Mouse (Mus musculus) retina, postnatal 1 day (tissue): ENCODE data around the gene Zfp385c.
A peak's percentile ranks its signal among the peaks of the same experiment; 100 is the strongest.
"Not testable (repeated sequence)": the region's sequence is repeated elsewhere in the genome, so short reads cannot be mapped to it uniquely, and the experiment has no call there.

Experiments
- DNase-seq: peaks from one replicate; pipeline ENCODE4 v3.0.0-alpha.2; 2012

The Zfp385c gene

DNA sequence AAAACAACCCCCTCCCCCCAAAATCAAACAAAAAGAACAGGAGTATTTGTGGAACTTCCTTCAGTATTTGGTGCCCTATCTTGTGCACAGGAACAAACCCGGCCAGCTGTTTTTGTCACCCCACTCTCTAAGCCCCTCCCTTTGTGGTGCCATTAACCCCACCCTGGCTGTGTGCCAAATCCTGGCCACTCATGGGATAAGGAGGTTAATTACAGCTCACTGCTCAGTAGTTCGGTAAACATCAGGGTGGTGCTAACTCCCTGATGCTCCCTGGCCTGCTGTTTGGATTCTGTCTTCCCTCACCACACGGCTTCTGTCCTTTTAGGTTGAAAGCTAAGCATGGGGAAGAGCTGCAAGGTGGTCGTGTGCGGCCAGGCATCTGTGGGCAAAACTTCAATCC lies 68.4 kb downstream of the Zfp385c start:
- peak; percentile 94 for DNase-seq

DNA sequence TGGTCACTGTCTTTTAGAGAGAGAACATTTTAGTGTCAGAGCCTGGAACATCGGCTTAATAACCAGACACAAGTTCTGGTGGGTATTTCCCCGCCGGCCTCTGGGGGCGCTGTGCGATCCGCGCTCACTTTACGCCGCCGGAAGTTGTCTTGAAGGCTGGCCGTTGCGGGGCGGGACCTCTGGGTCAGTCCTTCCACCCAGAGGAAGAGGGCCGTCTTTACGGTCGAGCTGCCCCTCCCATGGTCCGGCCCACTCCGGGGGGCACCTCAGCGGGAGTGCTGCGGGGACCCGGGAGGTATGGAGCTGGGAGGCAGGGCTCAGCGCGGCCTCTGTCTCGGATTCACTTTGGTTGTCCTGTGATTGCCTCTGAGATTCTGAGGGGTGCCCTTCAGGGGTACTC lies 69.5 kb downstream of the Zfp385c start:
- peak; percentile 98 for DNase-seq

DNA sequence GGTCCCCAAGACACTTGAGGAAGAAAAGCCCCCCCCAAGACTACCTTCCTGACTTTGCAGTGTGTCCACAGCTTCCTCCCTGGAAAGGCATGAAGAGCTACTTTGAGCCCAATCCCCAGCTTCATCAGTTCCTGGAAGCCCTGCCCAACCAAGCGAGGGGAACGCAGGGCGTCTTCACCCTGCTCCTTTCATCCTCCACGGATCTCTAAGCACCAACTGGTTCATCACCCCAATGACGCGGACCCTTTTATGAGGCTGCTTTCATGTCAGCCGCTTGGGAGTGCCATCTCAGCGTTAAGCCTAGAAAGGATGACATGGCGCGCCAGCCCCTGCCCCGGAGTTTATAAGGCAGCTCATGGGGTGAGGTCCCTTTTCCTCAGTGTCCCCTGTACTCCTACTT lies 72.3 kb downstream of the Zfp385c start, which contains the start of gene Dnajc7:
TSS of gene Dnajc7 (minus strand) at position 187 of the 400 bp plus-strand sequence.
- no peak for DNase-seq

DNA sequence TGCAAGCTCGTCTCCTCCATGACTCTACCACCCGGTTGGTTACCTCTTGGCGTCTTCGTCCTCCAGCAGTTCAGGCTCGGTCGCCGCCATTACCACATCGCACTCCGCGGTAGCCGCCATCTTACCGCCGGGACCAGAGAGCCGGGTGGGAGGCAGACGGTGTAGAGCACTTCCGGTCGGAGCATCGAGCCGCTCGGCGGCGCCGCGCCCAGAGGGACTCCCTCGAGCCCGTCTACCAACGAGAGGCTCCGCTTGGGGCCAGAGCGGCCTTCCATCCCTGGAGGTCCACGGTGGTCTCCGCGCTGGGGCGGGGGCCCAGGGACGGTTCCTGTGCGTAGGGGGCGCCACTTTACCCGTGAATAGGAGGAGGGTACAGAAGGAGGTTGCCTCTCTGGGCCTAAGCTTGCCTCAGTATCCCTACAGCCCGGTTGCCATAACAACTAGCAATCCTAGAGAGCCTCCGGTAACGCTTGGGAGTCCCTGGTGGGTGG lies 72.7 kb downstream of the Zfp385c start:
- peak; percentile 99 for DNase-seq

DNA sequence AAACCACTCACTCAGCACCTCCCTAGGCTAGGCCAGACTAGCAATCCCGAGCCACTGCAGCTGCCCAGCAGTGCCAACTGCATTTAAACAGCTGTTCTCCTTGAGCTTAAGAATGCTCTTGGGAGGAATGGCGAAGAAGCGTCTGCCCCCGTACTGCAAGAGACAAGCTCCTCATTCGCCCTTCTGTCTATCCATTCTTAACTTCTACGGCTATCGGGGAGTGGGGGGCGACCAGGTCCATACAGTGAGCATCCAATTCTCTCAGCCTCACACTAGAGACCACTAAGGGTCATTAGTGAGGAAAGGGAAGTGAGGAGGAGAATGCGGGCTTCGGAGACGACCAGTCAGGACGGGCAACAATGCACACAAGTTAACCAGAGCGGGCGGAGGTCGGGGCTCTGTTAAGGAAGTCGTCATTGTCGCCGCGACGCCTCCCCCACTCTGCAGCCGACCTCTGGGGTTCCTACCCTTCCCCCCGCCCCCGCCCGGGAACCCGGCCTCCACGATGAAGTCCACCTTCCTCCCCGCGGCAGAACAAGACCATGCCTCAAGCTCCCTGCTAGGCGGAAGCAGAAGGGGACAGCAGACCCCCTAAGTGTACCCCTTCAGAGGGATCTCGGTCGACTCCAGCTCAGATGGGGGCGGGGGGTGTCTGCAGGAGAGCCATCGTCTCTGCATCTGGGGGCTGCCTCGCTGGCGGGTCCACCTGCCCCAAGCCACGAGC lies 73.3 kb downstream of the Zfp385c start, which contains the start of gene Nkiras2:
TSS of gene Nkiras2 (plus strand) at position 484 of the 724 bp plus-strand sequence.
- peak; percentile 77 for DNase-seq

DNA sequence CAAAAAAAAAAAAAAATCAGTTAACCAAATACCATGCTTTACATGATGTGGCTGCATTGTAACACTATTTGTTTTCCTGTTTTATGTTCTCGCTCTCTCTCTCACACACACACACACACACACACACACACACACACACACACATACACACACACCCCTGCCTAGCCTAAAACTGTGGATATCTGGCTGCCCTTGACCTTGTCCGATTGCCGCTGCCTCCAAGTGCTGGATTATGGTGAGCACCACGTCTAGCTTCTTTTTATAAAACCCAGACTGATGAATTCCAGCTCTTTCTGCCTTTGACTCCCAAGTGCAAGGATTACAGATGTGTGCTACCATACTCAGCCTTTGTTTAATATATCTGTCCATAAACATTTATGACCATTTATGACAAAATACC lies 74.8 kb downstream of the Zfp385c start:
- DNase-seq, result no peak

DNA sequence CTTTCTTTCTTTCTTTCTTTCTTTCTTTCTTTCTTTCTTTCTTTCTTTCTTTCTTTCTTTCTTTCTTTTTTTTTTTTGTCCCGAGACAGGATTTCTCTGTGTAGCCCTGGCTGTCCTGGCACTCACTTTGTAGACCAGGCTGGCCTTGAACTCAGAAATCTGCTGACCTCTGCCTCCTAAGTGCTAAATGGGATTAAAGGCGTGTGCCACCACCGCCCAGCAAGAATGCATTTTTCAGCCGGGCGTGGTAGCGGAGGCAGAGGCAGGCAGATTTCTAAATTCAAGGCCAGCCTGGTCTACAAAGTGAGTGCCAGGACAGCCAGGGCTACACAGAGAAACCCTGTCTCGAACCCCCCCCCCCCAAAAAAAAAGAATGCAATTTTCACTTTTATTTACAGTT lies 75.4 kb downstream of the Zfp385c start:
- not testable (repeated sequence) for DNase-seq

DNA sequence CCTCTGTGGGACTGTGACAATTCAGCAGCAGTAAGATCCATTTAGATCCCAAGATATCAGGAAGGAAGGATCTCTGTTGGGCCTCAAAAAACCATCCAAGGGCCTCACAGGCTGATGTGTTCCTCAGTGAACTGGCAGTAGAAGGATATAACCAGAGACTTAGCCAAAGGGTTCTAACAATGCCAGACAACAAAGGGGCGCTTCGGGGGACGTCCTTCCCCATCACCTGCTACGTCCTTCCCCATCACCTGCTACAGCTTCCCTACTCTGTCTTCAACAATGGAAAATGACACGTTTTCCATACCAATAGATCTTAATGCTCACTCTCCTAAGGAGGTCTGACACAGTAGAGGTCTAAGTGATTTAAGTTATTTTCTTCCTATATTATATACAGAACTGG lies 75.9 kb downstream of the Zfp385c start:
- no peak for DNase-seq

DNA sequence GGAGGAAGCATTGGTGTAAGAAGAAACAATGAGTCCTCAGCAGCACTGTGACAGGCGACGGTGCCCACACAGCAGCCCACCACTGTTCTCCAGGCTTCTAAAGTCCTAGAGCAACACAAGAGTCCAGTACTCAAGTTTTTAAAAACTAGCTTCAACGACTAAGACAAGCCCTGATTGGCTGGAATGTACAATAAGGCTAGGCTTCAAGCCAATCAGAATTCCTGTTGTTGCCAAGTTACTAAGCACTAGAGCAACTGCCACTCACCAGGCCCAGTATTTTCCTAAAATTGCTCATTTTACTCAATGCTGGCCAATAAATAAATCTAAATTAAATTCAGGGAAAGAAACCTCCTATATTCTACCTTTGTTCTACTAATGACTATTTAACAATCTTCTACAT lies 79.0 kb downstream of the Zfp385c start:
- DNase-seq, result peak; percentile 48

DNA sequence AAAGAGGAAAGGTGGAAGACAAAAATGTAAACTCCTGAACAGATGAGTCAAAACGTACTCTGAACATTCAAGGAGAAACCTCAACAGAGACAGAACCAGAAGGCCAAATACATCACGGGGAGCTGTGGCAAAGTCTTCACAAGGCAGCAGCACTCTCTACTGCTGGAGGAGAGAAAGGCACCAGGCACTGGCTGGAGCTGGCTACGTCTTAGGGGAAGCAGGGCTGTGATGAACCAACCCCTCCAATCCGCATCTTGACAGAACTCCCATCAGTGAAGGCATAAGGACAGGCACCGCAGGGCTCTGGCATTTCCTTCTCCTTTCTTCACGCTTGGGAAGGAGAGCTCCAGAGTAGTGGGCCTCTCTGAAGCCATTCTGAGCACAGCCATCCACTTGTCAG lies 80.6 kb downstream of the Zfp385c start:
- DNase-seq, result no peak

DNA sequence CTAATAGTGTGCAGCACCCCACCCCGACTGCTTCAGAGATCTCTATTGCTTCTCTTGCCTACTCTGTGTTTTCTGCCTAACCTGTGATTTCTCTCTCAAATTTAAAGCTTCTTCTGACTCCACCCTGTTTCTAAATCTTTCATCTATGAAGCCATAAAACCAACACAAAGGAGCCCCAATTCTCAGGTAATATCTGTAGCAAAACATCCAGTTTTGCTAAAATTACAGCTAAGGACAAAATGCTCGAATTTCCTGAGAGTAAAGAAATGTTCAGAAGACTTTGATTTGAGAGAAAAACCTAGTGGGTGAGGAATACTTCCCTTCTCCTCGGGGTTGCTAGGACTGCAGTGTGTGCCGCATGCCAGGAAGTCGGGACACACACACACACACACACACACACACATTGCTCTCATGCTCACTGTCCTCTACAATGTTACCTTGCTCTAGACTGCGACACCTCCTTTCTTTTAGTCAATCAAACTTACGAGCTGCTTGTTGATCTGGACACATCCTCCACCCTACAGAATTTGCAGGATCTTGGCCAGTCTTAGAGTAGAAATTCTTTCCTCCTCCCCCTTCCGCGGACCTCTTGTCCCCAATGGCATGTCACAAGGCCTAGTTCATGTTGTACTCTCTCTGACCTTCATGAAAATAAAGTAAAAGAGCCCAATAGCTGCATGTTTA lies 82.1 kb downstream of the Zfp385c start:
- DNase-seq, result no peak

DNA sequence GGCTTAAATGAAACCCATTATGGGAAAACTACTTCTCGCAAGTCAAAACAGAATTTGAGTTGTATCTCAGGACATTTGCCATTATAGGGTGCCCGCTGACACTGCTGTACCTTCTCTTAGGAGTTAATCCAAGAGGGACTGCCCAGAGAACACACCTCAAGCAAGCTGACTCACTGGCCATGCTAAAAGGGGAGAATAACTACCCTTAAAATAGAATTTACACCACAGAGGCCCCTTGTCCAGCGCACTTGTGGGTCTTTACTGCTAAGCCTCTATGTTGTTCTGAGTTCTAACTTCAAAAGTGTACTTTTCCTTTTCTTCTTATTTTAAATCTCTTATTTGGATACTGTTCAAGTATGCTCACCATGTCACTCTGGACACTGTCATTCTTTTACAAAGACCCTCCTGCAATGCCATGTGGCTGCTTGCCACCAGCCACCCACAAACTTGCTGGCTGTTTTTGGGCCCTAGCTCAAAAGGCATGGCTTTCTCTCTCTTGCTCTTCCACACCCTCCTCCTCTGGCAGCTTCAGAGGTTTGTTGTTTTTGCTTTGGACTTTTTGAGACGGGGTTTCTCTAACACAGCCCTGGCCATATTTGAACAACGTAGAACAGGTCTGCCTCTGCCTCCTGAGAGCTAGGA lies 82.8 kb downstream of the Zfp385c start:
- DNase-seq, result no peak

DNA sequence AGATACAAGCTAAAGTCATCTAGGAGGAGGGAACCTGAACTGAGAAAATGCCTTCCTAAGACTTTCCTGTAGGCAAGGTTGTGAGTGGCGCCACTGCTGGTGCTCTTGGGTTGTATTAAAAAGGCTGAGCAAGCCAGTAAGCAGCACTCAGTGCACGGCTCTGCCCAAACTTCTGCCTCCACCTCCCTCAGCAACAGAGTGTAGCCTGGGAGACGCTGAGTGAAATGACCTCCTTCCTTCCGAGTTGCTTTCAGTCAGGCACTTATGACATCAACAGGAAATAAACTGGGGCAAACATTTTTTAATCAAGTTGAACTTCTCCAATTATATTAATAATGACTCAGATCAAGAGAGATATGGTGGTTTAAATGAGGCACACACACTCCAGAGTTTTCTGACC lies 83.5 kb downstream of the Zfp385c start:
- no peak for DNase-seq

DNA sequence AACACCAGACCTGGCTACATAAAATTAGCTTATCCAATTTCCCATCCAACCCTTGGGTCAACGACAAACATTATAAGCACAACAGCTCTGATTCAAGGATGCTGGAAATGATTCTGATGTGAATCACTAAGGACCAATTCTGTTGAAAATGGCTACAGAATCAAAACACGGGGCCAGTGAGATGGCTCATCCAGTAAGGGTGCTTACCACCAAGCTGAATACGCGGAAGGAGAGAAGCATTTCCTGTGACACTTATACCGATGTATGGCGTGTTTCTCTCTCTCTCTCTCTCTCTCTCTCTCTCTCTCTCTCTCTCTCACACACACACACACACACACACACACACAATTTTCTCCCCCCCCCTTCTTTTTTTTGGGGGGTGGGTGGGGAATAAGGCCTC lies 85.1 kb downstream of the Zfp385c start:
- DNase-seq, result no peak

DNA sequence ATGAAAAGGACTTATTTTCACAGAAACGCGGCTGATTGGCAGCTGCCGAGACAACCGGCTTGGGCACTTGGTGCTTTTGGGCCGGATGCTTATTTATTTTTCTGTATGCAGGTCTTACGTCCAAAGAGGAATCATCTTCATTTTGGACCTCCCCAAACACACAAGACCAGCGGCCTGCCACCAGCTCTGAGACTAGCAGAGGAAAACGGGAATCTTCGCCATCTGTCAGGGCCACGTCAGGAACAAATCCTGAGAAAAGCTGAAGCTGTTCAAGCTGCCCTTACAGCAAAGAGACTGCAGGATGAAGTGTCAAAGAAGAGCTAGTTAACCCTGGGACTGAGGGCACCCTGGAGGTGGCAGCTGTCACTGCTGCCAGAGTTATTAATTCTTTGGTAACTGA lies 86.8 kb downstream of the Zfp385c start:
- DNase-seq, result peak; percentile 45

DNA sequence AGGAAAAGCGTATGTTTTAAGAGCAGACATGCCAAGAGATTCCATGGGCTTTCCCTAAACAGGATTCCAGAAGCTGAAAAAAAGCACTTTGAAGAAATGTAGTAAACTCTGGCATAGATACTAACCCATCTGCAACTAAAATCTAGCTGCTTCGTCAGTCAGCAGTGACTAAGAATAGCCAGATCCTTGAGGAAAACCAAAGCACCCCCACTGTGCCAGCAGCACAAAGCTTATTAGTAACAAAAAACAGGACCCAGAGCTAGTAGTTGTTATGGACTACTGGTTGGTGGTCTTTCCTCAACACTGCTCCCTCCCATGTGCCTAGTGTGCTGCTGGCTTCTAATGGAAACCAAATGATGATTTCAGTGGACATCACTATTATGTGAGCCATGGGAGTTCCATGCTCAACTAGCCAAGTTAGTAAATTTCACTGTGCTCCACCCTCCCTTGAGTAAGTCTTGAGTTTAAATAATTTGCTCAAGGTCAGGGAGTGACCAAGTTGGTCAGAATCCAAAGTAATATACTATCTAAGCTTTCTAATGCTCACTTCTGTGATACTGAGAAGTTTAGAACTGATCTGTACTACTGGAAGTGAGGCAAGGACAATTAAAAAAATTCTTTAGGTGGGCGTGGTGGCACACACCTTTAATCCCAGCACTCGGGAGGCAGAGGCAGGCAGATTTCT lies 87.8 kb downstream of the Zfp385c start:
- no peak for DNase-seq

DNA sequence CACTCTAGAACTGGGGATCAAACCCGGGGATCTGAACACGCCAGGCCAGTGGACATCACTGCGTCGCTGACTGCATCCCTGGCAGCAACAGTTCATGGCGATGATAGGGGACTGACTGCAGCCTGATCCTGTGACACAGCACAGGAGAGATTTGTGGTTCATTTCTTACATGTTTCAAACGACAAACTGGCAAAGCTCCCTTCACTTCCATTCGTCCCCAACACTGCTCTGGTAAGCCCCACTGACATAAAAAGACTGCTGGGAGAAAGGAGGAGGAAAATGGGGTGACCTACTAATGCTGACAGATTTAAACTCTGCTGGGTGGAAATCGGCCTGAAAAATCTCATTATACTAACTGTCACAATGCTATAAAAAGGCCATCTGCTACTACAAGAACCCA lies 88.4 kb downstream of the Zfp385c start:
- peak; percentile 15 for DNase-seq

DNA sequence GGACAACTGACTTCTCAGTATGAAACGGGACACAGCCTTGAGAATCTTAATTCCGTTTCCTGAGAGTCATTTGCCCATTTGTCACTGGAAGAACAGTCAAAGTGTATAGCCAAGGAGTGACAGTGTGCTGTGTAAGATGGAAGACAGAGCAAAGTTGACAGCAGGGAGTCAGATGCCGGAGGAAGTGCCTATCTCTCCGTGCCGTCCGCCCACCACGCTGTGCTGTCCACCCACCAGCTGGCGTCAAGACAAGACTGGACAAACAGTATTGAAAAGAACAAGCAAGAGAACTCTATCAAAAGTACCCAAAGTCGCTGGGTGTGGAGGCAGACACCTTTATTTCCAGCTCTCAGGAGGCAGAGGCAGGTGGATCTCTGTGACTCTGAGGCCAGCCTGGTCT lies 89.1 kb downstream of the Zfp385c start:
- no peak for DNase-seq

DNA sequence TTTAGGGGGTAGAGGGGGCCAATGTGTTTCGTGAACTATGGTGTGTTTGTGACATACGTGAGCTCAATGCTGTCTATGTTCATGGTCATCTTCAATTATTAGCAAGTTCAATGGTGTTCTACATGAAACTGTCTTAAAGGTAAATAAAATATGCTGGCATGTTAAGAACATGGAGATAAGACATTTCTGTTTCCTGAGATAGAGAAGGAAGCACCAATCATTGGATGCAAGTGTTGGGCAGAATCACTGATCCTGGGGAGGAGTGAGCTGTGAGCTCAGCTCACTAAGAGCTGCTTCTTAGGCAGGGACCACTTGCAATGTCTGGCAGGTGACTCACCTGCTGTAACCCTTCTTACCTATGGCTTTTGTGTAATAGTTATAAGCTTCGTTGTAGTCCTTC lies 90.9 kb downstream of the Zfp385c start:
- DNase-seq, result no peak

DNA sequence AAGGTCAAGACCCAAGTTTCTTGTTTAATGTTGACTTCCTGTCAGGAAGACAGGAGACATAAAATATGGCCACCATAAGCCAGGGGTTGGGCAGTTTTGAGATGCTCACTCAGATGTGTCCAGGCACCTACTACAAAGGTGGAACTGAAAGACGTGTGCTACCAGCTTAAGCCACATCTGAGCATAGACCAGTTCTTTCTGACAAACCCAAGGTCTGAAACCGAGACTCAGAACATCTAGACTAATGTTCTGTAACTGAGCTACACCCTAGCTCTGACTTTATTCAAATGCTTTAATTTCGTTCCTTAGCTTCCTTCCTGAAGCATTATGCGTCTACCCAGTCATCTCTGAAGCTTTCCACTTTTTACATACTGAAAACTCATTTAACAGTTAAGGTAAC lies 94.2 kb downstream of the Zfp385c start:
- DNase-seq, result no peak

DNA sequence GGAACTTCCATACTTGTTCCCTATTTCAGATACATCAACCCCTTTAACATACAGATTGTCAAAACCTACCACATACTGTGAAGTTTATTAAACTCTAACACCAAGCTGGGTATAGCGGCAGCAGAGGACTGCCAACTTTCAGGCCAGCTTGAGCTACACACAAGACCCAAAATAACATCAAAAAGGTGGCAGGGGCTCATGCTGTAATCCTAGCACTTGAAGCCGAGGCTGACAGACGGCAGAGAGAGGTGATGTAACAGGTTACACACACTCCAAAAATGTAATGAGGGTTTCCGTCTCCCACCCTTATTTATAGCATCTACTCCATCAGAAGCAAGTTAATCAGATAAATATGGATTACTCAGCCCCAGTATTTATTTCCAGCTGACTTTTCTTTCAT lies 96.7 kb downstream of the Zfp385c start:
- no peak for DNase-seq

DNA sequence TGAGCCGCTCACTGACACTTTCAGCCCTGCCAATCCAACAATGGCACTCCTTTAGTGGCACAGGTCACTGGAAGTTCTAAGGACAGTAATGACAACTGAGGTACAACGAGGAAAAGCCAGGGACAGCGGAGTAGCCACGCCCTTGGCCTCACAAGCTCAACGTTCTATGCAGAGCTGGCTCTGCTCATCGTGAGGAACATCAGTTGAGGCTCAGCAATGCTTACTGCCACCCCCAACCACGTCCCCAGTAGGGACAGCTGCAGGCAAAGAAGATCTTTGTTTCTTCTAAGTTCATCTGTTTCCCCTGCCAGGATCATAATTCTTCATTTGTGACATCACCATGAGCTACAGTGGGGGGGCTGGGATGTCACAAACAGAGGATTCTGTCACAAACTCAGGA lies 97.6 kb downstream of the Zfp385c start:
- no peak for DNase-seq

DNA sequence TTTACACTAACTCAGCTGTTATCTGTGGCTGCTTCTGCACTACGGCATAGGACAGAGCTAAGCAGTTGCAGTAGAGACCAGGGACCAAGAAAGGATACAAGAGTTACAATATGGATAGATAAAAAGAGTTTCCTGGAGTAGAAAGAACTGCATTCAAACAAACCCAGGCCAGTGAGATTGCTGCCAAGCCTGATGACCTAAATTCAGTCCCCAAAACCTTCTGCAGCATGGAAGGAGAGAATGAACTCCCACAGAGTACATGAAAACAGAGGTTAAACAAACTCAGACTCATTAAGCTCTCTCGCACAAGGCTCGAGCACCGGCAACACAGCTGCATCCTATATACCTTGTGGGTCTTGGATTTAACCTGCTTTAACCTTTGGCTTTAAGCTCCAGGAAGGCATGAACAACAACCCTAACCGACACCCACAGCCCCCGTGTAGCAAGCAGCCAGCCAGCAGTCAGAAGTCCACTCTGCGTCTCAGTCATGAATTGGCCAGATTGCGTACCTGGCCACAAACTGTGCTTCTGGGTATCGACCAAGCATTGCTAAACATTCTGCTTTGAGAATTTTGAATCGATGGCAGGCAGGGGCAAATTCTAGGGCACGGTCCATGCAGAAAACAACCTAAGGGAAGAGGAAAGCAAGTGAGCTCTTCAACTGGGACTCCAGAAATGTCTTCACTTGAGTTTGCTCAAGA lies 99.8 kb downstream of the Zfp385c start:
- DNase-seq, result no peak
